Mouse (Mus musculus): ENCODE results near the gene Tmem168. TPM values are rescaled to one million over a fixed set of nuclear protein-coding genes. Genes with fewer than 3 reads are reported as not detected.
A peak's percentile ranks its signal among the peaks of the same experiment; 100 is the strongest.

Tmem168 gene
- total RNA-seq (2015; ENCODE audit: low replicate concordance) (11.1 and 17.9 TPM in 2 replicates), total RNA-seq (2017; ENCODE audit: low replicate concordance) (8.6 and 11.1 TPM in 2 replicates)

GRCm38 (mm10) chr6:13607621-13608493, at the start of gene Tmem168:
TSS of gene Tmem168 (minus strand) at chr6:13608100.
- peak; percentile 97 for ATAC-seq (replicated peaks; ENCODE audit: low FRiP score, poor library complexity, severe bottlenecking)

- ATAC-seq (replicated peaks; ENCODE audit: low FRiP score, poor library complexity, severe bottlenecking) = no peak
These were observed 46.2 kb upstream of the Tmem168 start for GRCm38 (mm10) chr6:13654081-13654480.

- no peak for ATAC-seq (replicated peaks; ENCODE audit: low FRiP score, poor library complexity, severe bottlenecking)
These were observed 44.4 kb upstream of the Tmem168 start for GRCm38 (mm10) chr6:13652284-13652683.

GRCm38 (mm10) chr6:13650854-13651253, 43.0 kb upstream of the Tmem168 start:
- ATAC-seq (replicated peaks; ENCODE audit: low FRiP score, poor library complexity, severe bottlenecking) = no peak

GRCm38 (mm10) chr6:13648305-13648704, 40.4 kb upstream of the Tmem168 start:
- no peak for ATAC-seq (replicated peaks; ENCODE audit: low FRiP score, poor library complexity, severe bottlenecking)

GRCm38 (mm10) chr6:13636582-13636989, 28.7 kb upstream of the Tmem168 start:
- no peak for ATAC-seq (replicated peaks; ENCODE audit: low FRiP score, poor library complexity, severe bottlenecking)

- ATAC-seq (replicated peaks; ENCODE audit: low FRiP score, poor library complexity, severe bottlenecking) = no peak
These were observed 24.7 kb upstream of the Tmem168 start for GRCm38 (mm10) chr6:13632571-13632970.

- no peak for ATAC-seq (replicated peaks; ENCODE audit: low FRiP score, poor library complexity, severe bottlenecking)
These were observed 22.7 kb upstream of the Tmem168 start for GRCm38 (mm10) chr6:13630607-13631006.

GRCm38 (mm10) chr6:13619618-13620017, 11.7 kb upstream of the Tmem168 start:
- ATAC-seq (replicated peaks; ENCODE audit: low FRiP score, poor library complexity, severe bottlenecking) = no peak

- ATAC-seq (replicated peaks; ENCODE audit: low FRiP score, poor library complexity, severe bottlenecking) = no peak
These were observed 9.2 kb upstream of the Tmem168 start for GRCm38 (mm10) chr6:13617110-13617509.

- ATAC-seq (replicated peaks; ENCODE audit: low FRiP score, poor library complexity, severe bottlenecking) = no peak
These were observed 6.7 kb upstream of the Tmem168 start for GRCm38 (mm10) chr6:13614568-13614967.

- ATAC-seq (replicated peaks; ENCODE audit: low FRiP score, poor library complexity, severe bottlenecking) = no peak
These were observed 5.8 kb upstream of the Tmem168 start for GRCm38 (mm10) chr6:13613671-13614070.

GRCm38 (mm10) chr6:13610869-13611268, 3.0 kb upstream of the Tmem168 start:
- ATAC-seq (replicated peaks; ENCODE audit: low FRiP score, poor library complexity, severe bottlenecking) = no peak

GRCm38 (mm10) chr6:13609353-13610140, 1.6 kb upstream of the Tmem168 start:
- ATAC-seq (replicated peaks; ENCODE audit: low FRiP score, poor library complexity, severe bottlenecking) = no peak

GRCm38 (mm10) chr6:13606921-13607620, 829 bp downstream of the Tmem168 start:
- ATAC-seq (replicated peaks; ENCODE audit: low FRiP score, poor library complexity, severe bottlenecking) = peak; percentile 53

- ATAC-seq (replicated peaks; ENCODE audit: low FRiP score, poor library complexity, severe bottlenecking) = no peak
These were observed 1.5 kb downstream of the Tmem168 start for GRCm38 (mm10) chr6:13606394-13606793.

- no peak for ATAC-seq (replicated peaks; ENCODE audit: low FRiP score, poor library complexity, severe bottlenecking)
These were observed 4.8 kb downstream of the Tmem168 start for GRCm38 (mm10) chr6:13603134-13603533.

- ATAC-seq (replicated peaks; ENCODE audit: low FRiP score, poor library complexity, severe bottlenecking) = no peak
These were observed 6.3 kb downstream of the Tmem168 start for GRCm38 (mm10) chr6:13601587-13601986.

- ATAC-seq (replicated peaks; ENCODE audit: low FRiP score, poor library complexity, severe bottlenecking) = no peak
These were observed 9.5 kb downstream of the Tmem168 start for GRCm38 (mm10) chr6:13598239-13598923.
